Mouse (Mus musculus): Measurements from ENCODE around the gene Smap1.
"Not testable (repeated sequence)": the region's sequence is repeated elsewhere in the genome, so short reads cannot be mapped to it uniquely, and the experiment has no call there.

Gene Smap1

DNA sequence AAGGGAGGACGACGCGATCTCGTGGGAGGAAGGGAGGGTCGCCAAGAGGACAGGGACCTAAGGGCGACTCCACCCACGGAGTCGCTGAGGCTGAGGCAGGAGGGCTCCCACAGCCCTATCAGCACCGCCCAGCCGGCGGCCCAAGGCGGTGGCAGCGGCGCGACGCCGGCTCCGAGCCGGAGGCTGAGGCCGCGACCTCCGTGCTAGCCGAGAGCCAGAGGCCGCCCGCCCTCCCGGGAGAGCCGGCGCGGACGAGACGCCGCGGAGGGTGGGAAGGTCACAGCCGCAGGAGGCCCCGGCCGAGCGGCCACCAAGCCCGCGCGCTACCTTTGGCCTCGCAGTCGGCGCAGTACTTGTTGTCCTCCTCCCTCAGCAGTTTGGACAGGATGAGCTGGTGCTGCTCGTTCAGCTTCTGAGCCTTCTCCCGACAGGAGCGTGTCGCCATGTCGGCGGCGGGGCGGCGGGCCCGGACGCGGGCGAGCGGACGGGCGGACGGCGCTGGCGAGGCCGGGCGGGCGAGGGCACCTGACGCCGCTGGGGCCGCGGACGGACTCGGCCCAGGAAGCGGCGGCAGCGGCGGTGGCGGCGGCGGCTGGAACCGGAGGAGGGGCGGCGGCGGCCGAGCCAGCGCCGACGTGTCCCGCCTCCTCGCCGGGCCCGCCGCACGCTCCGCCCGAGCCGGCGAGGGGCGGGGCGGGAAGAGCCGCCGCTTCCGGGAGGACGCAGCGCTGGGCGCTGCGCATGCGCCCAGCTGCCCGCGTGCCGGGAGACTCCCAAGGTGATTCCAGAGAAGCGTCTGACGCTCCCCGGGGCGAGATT is at the start of gene Smap1:
Gene Smap1, minus strand, starts transcription at position 607 of the 819 bp plus-strand sequence.
- peak; percentile 90 for DNase-seq

DNA sequence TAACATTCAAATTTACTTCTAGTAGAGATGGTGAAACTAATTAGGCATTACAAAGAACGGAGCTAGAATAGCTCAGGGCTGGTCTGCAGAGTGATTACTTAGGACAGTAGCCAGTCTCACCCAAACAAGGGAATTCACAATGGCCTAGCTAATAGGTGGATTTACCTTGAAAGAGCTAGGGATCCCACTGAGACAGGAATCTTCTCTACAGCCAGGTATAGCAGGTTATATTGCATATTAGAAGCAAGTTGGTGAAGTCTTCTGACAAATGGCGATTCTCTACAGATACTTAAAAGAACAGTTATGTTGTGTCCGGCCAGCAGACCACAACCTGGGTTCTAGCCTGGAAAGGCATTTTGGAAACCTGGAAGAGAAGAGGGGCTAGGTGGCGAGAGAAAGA is 49.0 kb upstream of the Smap1 start:
- DNase-seq, result not testable (repeated sequence)

DNA sequence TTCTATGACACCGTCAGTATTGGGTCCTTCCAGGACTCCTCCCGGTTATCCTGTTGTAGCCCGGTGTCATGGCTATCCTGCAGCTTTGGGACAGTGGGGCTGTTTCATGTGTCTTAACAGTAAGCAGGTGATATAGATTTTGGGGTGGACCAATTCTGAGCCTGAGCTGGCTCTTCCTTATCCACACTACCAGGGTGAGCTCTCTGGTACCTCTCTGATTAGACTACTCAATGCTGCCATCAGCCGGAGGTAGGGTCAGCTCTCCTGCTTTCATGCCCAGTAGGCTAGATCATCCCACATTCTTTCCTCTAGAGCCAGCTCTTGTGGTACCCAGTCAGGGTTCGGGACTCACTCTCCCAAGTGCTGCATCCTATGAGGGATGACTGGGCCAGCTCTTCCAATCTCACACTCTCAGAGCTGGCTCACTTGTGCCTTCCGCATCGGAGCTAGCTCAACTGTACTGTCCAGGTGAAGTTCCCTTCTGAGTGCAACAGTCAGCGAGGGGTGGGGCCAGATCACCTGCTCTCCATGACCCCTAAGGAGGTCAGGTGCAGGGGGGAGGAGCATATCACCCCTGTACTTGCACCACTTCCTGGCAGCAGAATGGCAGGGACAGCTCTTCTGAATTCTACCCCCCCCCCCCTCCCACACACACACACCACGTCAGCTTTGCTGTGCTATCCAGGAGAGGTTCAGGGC is 46.1 kb upstream of the Smap1 start:
- no peak for DNase-seq

DNA sequence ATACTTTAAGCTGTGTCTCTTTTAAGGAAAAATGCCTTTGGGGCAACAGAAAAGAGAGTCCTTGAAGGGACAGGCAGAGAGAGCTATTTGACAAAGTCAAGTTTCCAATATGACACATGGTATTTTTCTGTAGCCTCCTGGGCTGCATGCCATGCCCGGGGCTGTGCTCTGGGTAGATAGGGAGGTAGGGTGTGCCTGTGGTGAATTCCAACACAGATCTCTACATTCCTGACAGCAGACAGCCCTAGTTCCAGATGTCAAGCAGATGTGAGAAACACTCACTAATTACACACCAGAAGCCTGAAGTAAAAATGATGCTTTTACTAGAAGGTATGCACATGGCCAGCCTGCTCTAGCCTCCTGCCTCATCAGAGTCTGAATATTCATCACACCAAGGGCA is 44.1 kb upstream of the Smap1 start:
- DNase-seq, result no peak

DNA sequence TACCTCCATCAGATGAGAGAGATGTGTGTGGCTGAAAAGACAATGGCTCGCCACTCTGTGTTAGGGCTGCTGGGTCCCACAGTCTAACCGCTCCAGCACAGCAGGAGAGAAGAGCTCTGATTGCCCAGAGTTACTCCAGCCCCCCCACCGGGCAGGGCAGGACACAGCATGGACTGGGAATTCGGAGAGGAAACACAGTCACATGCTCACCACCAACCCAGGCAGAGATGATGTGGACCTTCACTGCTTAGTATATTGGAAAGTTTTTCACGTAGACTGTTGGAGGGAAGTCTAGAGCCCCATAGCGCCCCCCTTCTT is 37.3 kb upstream of the Smap1 start:
- DNase-seq, result no peak

DNA sequence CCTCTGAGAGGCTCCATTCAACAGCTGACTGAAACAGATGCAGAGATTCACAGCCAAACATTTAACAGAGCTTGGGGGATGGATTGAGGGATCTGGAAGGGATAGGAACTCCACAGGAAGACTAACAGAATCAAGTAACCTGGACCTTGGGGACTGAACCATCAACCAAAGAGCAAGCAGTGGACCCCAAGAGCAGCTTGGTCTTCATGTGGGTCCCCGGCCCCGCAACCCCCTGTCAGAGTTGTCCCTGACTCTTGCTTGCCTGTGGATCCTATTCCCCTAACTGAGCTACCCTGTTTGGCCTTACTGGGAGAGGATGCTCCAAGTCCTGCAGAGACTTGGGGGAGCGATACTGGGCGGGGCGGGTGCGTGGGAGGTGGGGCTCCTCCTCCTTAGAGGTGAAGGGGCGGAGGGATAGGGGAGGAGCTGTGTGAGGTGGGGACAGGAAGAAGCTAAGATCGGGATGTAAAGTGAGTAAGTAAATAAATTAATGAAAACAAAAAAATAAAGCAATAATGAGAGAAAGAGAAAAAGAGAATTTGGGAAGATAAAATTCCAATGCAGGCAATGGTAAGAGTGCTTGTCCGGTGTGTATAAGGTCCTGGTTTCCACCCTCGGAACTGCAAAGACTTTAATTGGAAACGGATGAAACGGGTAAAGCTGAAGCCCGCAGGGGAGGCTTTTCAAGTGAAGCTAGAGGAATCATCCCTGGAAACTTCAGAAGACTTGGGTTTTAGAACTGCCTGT is 36.7 kb upstream of the Smap1 start:
- no peak for DNase-seq

DNA sequence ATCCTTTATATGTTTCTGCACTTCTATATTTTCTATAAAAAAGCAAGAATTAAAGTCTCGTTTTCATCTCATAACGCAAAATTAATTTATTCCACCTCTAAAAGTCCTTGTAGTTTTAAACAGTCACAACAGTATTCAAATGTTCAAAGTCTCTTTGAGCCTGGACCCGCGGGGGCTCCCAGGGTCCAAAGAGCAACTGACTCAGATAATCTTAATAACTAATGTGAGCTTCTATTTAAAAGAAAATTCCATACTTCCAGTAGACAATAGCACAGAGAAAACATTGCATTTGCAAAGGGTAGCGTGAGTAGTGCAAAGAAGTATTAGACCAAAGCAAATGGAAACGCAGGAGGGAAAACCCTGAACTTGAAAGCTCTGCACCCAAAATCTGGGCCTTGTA is 36.0 kb upstream of the Smap1 start:
- DNase-seq, result no peak

DNA sequence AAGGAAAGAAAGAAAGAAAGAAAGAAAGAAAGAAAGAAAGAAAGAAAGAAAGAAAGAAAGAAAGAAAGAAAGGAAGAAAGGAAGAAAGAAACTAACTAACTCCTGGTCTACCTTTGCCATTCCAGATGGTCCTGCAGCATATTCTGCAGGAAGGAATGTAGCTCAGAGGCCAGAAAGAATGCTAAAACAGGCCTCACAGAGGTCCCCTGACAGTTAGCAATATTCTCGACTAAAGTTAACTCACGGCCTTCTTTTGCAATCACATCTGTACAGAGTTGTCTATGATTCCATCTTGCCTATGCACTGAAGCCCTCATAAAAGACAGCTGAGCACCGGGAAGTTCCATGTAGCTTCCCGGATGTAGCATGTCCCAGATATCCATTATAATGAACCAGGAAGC is 33.4 kb upstream of the Smap1 start:
- DNase-seq, result no peak

DNA sequence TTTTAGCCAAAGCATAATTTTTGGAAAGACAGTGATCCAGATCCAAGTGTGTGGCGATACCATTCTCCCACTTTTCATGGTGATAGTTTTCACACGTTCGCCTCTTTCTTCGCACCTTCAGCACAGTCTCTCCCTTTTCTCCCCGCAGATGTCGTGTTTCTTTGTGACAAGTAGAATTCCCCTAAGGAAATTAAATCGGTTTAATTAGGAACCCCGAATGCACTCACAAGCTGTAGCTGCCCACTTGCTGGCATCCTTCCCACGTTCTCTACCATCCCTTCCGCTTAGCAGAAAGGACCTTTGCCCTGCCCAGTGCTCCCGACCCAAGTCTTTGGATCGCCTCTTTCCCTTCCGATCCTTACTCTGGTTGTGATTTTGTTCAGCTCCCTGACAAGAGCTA is 31.8 kb upstream of the Smap1 start:
- DNase-seq, result peak; percentile 59

DNA sequence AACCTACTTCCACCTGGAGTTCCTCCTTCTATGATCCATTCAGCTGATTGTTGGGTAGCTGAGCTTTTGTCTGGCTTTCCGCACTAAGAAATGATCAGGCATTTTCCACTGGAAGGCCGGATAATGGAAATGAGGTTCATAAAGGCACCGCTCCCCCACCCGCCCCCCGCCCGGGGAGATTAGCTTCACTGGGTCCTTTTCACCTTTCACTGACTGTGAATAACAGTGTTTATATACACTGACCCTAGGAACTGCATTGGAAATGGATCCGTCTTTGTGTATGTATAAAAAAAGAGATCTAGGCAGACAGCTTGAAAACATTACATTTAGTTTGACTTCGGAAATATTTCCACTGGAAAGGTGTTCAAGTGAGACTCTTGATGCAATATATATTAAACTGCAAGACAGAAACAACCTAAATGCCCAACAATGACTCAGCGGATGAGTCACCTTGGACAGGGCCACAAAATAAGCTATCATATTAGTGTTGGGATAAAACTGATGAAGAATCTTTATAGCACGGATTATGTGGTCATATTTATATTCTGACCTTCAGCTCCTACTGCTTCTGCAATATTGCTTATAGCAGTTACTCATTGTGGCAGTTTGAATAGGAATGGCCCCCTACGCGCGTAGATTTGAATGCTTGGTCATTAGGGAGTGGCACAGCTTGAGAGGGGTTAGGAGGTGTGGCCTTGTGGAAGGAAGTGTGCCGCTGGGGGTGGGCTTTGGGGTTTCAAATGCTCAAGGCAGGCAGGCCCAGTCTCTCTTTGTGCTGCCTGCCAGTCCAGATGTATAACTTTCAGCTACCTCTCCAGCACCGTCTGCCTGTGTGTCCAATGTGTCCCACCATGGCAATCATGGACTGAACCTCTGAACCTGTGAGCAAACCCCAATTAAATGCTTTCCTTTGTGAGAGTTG is 26.9 kb upstream of the Smap1 start:
- no peak for DNase-seq

DNA sequence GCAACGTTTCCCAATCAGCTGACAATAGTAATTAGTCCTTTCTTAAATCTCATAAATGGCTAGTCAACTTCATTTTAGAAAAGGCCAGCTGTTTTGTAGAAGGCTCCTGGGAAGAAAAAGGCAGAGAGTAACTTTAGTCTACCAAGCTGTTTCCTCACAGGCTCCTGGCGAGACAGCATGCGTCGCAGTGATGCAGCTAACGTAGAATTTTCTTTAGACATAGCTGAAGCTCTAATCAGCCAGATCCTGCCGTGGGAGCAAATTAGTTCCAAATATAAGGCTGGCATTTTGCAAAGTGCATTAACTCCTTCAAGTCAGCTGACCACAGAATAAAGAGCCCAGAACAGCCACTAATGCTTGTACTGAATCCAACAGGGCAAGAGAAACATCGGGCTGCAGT is 26.2 kb upstream of the Smap1 start:
- DNase-seq, result no peak

DNA sequence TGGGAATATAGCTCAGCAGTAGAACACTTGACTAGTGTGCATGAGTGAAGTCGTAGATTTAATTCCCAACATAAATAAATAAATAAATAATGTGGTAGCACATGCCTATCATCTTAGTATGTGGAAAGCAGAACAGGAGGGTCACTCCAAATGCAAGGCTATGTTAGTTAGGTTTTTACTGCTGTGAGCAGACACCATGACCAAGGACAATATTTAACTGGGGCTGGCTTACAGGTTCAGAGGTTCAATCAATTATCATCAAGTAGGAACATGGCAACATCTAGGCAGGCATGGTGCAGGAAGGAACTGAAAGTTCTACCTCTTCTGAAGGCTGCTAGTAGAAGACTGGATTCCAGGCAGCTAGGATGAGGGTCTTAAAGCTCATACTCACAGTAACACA is 22.0 kb upstream of the Smap1 start:
- DNase-seq, result no peak

DNA sequence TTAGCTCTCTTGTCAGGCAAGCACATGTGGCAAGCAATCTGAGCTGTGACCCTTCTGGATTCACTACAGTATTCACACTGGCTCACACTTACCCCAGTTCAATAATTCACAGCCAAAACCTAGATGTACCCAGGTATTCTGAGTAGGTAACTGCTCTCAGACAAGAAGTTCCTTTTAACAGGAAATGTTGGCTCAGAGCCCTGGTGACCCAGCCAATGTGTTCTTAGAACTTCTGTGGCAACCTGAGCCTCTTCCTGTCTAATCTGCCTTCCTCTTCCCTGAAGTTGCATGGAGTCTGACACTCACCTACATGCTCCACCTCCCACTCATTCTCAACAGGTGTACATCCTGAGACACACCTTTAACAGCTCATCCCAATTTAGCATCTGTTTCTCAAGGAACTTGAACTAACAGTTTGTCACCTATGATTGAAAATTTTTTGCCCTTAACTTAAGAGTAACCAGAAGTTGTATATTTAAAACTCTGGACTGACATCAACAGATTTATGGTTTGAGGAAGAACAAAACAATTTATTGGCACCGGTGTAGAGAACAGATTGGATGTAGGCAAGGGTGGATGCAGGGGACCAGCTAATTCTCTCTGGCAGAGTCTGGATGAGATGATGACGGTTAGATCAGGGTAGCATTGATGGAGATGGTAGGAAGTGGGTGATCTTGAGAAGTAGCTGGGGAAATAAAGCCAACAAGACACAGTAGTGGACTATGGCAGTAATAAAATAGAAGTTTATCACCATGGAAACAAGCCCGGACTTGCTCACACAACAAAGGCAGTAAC is 21.2 kb upstream of the Smap1 start:
- DNase-seq, result no peak

DNA sequence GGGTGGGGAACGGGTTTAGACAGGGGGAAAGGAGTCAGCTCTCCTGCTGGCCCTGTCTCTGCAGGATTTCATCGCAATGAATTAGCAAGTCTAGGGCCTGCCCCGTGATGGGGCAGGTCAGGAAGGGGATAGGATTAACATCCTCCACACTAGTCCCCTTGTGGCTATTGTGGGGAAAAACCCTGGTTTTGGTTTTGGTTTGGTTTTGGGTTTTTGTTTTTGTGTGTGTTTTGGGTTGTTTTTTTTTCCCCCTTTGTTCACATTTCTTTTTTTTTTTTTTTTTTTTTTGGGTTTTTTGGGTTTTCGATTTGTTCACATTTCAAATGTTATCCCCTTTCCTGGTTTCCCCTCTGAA is 13.3 kb upstream of the Smap1 start:
- no peak for DNase-seq

DNA sequence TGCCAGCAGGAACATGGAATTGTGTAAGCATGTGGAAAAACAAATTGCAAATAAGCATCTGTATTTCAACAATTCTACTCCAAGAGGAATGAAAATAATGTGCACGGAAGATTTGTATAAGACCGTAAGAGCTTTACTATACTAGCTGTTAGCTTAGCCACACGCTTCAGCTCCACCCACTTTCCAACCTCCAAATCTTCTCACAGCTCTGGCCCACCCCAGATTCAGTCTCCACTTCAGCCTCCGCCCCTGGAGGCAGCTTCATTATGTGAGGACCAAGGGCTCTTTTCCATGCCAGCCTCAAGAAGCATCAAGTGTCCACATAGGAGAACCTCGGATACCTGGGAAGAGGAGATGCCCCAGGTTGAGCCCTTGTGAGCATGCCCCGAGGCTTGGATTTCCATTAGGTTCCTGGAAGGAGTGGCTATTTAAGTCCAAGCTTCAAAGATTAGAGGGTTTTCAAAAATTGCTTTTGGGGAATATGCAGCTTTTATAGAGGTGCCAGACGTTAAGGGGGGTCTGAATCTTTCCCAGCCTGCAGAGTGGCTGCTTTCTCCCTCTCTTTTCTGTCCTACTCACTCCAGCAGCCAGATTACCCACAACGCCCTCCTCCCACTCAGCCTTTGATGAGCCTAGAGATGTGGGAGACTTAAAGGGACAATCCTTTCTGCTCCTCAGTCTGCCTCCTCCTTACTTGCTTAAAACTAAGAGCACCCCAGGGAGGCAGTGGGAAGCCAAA is 12.7 kb upstream of the Smap1 start:
- no peak for DNase-seq

DNA sequence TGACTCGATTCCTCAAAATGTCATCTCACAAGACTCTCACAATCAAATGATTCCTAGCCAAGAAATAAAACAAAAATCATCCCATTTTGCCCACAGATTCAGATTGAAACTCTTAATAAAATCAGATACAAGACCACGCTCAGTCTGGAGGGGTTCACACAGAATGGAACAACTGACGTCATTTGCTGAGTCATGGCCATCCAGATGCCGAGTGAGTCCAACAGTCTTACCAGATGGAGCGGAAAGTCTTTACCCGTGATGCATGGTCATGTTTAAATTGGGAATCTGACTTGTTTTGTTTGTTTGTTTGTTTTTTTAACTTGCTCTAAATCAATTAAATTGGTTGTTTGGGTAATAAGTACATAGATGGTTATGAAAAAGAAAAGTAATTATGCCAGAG is 7.3 kb upstream of the Smap1 start:
- no peak for DNase-seq

DNA sequence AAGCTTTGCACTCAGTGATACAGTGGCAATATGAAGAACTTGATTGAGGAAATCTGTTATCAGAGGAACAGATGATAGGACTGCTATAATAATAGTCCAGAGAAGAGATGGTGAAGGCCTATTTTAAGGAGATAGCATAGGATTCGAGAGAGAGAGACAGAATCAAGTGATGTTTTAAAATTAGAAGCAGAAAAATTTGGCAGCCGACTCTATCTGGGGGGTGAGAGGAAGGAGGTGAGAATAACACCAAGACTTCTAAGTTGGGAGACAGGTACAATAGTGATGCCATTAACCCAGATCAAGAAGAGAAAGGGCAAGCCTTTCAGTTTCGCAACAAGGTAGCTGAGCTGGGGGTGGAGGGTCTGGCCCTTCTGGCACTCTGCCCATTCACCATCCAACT is 6.3 kb upstream of the Smap1 start:
- DNase-seq, result no peak

DNA sequence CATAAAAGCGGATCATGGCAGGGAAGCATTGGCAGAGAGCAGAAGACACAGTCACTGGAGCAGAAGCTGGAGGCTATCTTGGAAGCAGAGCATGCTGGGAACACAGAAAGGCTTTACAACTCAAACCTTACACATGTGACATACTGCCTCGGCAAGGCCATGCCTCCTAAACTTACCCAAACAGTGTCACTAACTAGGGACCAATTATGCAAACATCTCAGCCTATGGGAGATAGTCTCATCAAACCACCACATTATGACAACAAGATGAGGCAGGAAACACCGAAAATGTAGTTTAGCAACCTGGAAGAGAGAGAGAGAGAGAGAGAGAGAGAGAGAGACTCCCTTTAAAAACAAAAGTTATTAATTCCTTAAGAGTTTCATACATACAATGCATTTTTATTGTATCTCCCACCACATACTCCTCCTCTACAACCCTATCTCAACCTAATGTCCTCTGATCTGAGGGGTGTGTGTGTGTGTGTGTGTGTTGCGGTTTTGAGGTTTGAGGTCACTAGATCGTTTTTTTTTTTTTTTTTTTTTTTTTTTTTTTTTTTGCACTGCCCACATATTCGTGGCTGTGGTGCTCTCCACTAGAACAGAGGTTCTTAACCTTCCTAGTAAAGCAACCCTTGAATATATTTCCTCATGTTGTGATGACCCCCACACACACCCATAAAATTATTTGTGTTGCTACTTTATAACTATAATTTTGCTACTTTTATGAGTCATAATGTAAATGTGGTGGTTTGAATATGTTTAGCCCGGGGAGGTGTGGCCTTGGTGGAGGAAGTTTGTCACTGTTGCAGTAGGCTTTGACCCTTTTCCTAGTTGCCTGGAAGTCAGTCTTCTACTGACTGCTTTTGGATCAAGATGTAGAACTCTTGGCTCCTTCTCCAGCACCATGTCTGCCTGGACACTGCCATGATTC is 1.9 kb upstream of the Smap1 start:
- DNase-seq, result no peak

DNA sequence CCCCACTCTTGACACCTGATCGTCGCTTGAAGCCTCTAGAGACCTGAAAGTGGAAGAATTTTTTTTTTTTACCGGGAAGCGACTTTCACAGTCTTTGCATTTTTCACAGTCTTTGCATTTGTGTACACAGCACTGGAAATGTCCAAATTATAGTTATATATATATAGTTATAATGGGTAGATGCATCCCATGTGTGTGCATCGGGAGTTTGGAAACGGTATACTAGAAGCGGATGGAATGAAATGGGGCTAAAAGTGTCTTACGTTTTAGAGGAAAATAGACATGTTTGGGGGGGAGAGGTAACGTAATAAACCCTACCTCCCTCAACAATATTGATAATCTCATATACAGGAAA is 390 bp upstream of the Smap1 start:
- DNase-seq, result no peak

DNA sequence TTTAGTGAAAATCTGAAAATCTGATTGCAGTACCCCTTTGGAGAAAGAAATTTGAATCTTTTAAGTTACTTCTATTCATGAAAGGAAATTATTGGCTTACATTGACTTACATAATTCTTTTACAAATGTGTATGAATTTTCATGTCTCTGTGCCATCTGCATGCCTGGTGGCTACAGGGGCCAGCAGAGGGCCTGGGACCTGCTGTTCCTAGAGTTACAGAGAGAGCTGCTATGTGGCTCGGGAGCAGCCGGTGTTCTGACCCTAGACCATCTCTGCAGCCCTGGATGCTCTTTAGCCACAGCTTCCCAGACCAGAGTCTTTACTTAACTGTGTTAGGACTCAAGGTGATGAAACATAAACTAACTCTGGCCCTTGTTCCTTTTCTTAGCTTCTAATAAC is 1.8 kb downstream of the Smap1 start:
- DNase-seq, result peak; percentile 40
